Mouse (Mus musculus) B cell, adult 67 days (primary cell): ENCODE measurements around the gene Utp4. TPM values are rescaled to one million over a fixed set of nuclear protein-coding genes. Genes with fewer than 3 reads are reported as not detected.

Source experiments
- total RNA-seq, 2 experiments: library from RNA; stranded (reverse); gene quantifications; 4 replicates each; pipeline ENCODE4 v1.2.4; 2023

The Utp4 gene
- 10 to 100 TPM; 38.3 to 50.6 TPM for total RNA-seq

GRCm38 (mm10) chr8:106893481-106894156 is at the start of gene Utp4:
Gene Utp4 (plus strand): TSS chr8:106893636.

DNA sequence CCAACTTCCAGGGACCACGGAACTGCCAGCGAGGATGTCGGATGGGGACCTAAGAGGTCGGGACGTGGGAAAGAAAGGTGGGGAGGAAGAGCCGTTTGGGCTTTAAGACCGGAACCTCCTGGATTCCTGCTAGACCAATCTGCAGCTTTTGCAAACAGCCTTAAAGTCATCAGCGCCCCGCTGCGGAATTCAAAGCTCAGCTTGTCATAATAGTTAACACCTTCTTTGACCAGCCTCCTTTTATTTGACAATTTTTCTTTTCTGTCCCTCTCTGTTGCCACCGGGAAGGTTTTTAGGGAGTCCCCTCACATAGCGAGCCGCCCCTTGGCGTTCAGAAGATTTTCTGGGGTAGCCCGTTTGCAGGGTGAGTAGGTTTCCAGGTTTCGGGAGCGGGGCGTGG is 23.4 kb upstream of the Utp4 start, which contains the start of gene Has3:
Has3 (plus strand) TSS at position 192 of the 400 bp plus-strand sequence.

DNA sequence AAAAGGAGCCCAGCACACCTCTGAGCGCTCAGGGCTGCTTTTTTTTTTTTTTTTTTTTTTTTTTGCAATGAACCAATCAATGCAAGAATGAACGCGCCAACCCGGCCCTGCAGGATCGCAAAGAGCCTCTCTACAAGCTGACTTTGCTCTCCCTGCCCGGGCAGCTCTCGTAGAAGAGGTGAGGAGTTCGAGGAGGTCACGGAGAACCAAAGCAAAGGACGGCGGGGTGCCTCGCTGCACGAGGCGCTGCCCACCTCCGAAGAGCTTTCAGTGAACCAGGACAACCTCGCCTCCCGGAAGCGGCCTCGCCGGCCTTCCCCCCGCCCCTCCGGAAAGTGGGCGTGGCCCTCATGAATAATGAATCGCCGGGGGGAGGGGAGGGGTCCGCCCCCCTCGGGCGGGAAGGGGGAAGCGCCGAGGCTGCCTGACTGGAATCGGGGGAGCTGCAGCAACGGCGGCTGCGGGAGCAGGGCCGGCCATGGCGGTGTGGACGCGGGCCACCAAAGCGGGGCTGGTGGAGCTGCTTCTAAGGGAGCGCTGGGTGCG is 42.0 kb downstream of the Utp4 start, which contains the start of gene Sntb2:
Sntb2 (plus strand) TSS at position 427 of the 546 bp plus-strand sequence.

Other genes starting within 250 kb of the Utp4 start
- 10 to 100 TPM; 17.0 to 18.9 TPM for gene Tango6, start 210.6 kb upstream of the Utp4 start, total RNA-seq
- gene Has3, start 23.4 kb upstream of the Utp4 start, total RNA-seq: under 1 TPM; 0.44 to 0.84 TPM
- 1 to 10 TPM; 5.0 to 5.4 TPM for gene Sntb2, start 42.1 kb downstream of the Utp4 start, total RNA-seq
- 10 to 100 TPM; 53.8 to 55.6 TPM for gene Vps4a, start 137.6 kb downstream of the Utp4 start, total RNA-seq
- gene Pdf, start 155.0 kb downstream of the Utp4 start, total RNA-seq: 10 to 100 TPM; 16.7 to 18.0 TPM
- 10 to 100 TPM; 51.0 to 51.8 TPM for gene Cog8, start 163.1 kb downstream of the Utp4 start, total RNA-seq
- 10 to 100 TPM; 51.7 to 62.2 TPM for gene Nip7, start 163.2 kb downstream of the Utp4 start, total RNA-seq
- 1 to 10 TPM; 1.6 to 1.7 TPM for gene Tmed6, start 172.0 kb downstream of the Utp4 start, total RNA-seq
- gene Terf2, start 202.9 kb downstream of the Utp4 start, total RNA-seq: 10 to 100 TPM; 52.6 to 58.4 TPM